Mouse (Mus musculus) forebrain, embryonic 16.5 days (tissue): ENCODE results near the gene Sync. TPM values are rescaled to one million over a fixed set of nuclear protein-coding genes. Genes with fewer than 3 reads are reported as not detected.

Source experiments
- ATAC-seq: fragments of 200-750 bp; cut with Nextera tagmentation; 2 replicates; pipeline ENCODE4 v1.8.0; 2017; ENCODE audit warnings: mild to moderate bottlenecking, moderate library complexity
- H3K27ac ChIP-seq: fragments of 300-500 bp; sonication (generic); 2 replicates; pipeline ENCODE4 v1.5.1; 2014; ENCODE audit warnings: low read length, control low read depth
- H3K27me3 ChIP-seq: fragments of 300-500 bp; sonication (generic); replicated peaks from 2 replicates; pipeline ENCODE4 v1.6.1; 2014; ENCODE audit warnings: low read length; ENCODE audit not compliant: control insufficient read depth, insufficient read depth
- H3K36me3 ChIP-seq: fragments of 300-500 bp; sonication (generic); 2 replicates; pipeline ENCODE4 v1.6.1; 2014; ENCODE audit not compliant: control insufficient read depth, insufficient read depth
- H3K4me1 ChIP-seq: fragments of 300-500 bp; sonication (generic); replicated peaks from 2 replicates; pipeline ENCODE4 v1.6.1; 2014; ENCODE audit warnings: low read length; ENCODE audit not compliant: control insufficient read depth, insufficient read depth
- H3K4me2 ChIP-seq: fragments of 300-500 bp; sonication (generic); 2 replicates; pipeline ENCODE4 v1.6.1; 2014; ENCODE audit warnings: mild to moderate bottlenecking, low read length, control low read depth
- H3K4me3 ChIP-seq: fragments of 300-500 bp; sonication (generic); replicated peaks from 2 replicates; pipeline ENCODE4 v1.5.1; 2014; ENCODE audit warnings: mild to moderate bottlenecking, low read length, control low read depth
- H3K9ac ChIP-seq: fragments of 300-500 bp; sonication (generic); replicated peaks from 2 replicates; pipeline ENCODE4 v1.6.1; 2014; ENCODE audit warnings: low read depth, low read length, control low read depth
- H3K9me3 ChIP-seq: fragments of 300-500 bp; sonication (generic); 2 replicates; pipeline ENCODE4 v1.6.1; 2016; ENCODE audit warnings: low read length; ENCODE audit not compliant: control insufficient read depth
- WGBS: fragments of 180-500 bp; shearing (Covaris S2); extraction: QIAGEN DNeasy Blood & Tissue Kit; methylation state at CpG from one replicate; pipeline ENCODE4 v1.1.7; 2014; 5-methylcytosine and 5-hydroxymethylcytosine counted together
- polyA plus RNA-seq: library from polyadenylated mRNA; unstranded; fragments of >200 nt; fragmentation: Nextera tagmentation; extraction: Ambion mirVana; gene quantifications from 2 replicates; pipeline ENCODE4 v1.2.1, GENCODE M21; 2015

Gene Sync
- polyA plus RNA-seq, 1 experiment from 2014 or later: 0.38 TPM

DNA sequence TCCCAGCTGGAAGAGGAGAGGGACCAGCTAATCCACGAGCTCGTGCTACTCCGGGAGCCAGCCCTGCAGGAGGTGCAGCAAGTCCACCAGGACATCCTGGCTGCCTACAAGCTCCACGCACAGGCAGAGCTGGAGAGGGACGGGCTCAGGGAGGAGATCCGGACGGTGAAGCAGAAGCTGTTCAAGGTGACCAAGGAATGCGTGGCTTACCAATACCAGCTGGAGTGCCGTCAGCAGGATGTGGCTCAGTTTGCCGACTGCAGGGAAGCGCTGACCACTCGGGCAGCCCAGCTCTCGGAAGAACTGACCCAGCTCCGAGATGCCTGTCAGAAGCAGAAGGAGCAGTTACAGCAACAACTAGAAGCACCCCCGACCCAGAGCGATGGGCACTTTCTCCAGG is 6.3 kb downstream of the Sync start:
- Histone ChIP-seq H3K4me3 (no peak overlapping the region), H3K9me3 (no peaks in the 10 kb centered on the region), H3K9ac (no peak overlapping the region), H3K36me3 (no peaks in the 10 kb centered on the region), H3K27me3 (0 out of 2 replicates have a peak, but pooled peaks cover 2% of the 10 kb centered on the region), H3K4me2 (no peak overlapping the region), H3K4me1 (peaks cover 5% of the 10 kb centered on the region), H3K27ac (no peak overlapping the region)
- WGBS: 37% methylated on average over 16 of the region's 16 CpGs
- ATAC-seq: no peak

DNA sequence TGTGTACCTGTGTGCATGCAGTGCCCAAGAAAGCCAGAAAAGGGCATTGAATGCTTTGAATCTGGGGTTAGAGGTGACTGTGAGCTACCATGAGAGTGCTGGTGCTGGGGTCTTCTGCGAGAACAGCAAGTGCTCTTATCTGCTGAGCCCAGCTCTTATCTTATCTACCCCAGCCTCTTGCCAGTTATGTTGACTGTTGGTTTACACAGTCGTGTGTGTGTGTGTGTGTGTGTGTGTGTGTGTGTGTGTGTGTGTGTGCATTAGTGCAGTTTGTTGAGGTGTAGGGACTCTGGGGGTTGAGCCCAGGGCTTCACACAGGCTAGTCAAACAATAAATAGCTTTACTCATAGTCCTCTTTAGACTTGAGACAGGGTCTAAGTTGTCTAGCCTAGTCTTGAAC is 7.8 kb downstream of the Sync start:
- 82% methylated on average over 2 of the region's 2 CpGs for WGBS
- Histone ChIP-seq H3K9ac (no peak overlapping the region), H3K27me3 (0 out of 2 replicates have a peak, but pooled peaks cover 2% of the 10 kb centered on the region), H3K36me3 (no peaks in the 10 kb centered on the region), H3K4me3 (no peak overlapping the region), H3K4me2 (no peak overlapping the region), H3K4me1 (peaks cover 8% of the 10 kb centered on the region), H3K9me3 (no peaks in the 10 kb centered on the region), H3K27ac (no peak overlapping the region)
- no peak for ATAC-seq

DNA sequence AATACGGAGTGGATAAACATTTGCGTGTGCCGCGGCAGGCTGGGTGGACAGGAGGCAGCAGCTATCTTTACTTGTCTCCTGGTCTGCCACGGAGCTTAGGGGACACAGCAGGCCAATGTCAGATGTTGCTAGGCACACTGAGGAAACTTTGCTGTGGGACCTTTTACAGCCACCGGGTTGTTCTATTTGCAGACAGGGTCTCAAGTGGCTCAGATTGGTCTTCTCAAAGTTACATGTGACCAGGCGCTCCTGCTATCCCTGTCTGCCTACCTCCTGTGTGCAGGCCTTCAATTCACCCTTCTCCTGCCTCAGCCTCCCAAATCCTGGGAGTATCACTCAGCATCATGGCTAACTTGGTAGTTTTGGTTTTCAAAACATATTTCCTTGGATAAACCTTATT is 8.6 kb downstream of the Sync start:
- Histone ChIP-seq H3K4me1 (peaks cover 8% of the 10 kb centered on the region), H3K36me3 (no peaks in the 10 kb centered on the region), H3K9me3 (0 out of 2 replicates have a peak, but pooled peaks cover 3% of the 10 kb centered on the region), H3K4me3 (no peak overlapping the region), H3K9ac (no peak overlapping the region), H3K4me2 (no peak overlapping the region), H3K27ac (no peak overlapping the region), H3K27me3 (0 out of 2 replicates have a peak, but pooled peaks cover 2% of the 10 kb centered on the region)
- no peak for ATAC-seq
- 95% methylated on average over 7 of the region's 7 CpGs for WGBS

DNA sequence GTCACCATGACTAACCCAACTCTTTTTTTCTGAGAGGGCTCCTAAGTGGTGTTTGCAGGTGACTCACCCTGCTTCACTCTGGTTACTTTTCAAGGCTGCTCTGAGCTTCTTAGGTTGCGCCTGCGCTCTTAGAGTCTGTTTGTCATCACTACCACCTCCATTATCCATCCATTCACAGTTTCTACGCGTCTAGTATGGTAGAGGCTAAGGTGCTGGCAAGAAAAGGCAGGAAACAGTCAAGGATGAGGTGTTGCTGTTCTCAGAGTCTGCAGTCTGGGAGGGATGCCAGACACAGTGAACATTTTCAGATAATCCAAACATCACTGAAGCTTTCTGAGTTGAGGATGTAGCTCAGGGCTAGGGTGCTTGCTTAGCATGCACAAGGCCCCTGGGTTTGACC is 10.3 kb downstream of the Sync start:
- H3K27ac ChIP-seq: no peak overlapping the region
- H3K9ac ChIP-seq: no peak overlapping the region
- 0 out of 2 replicates have a peak, but pooled peaks cover 2% of the 10 kb centered on the region for H3K27me3 ChIP-seq
- 0 out of 2 replicates have a peak, but pooled peaks cover 3% of the 10 kb centered on the region for H3K9me3 ChIP-seq
- ATAC-seq: no peak
- peaks cover 8% of the 10 kb centered on the region for H3K4me1 ChIP-seq
- H3K4me2 ChIP-seq: no peak overlapping the region
- WGBS: 86% methylated on average over 4 of the region's 4 CpGs
- no peaks in the 10 kb centered on the region for H3K36me3 ChIP-seq
- H3K4me3 ChIP-seq: no peak overlapping the region

DNA sequence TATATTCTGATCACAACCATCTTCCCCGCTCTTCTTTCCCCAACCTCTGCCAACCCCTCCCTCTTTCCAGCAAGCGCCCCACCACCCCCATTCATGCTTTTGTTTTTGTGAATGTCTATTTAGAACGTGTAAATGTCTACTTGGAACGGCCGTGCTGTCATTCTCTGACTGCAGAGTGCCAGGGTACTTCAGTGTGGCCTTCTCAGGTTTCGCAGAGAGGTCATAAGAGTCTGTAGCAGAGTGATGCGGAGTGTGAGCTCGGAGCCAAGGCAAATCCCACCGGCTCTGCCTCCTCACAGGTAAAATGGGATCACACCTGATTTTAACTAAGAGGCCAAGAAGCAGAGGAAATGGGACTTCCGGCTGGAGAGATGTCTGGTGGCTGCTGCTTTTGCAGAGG is 11.7 kb downstream of the Sync start:
- no peaks in the 10 kb centered on the region for H3K36me3 ChIP-seq
- no peak for ATAC-seq
- 34% methylated on average over 10 of the region's 10 CpGs for WGBS
- H3K9me3 ChIP-seq: 0 out of 2 replicates have a peak, but pooled peaks cover 3% of the 10 kb centered on the region
- no peak overlapping the region for H3K4me3 ChIP-seq
- no peak overlapping the region for H3K4me2 ChIP-seq
- no peaks in the 10 kb centered on the region for H3K27me3 ChIP-seq
- peaks cover 8% of the 10 kb centered on the region for H3K4me1 ChIP-seq
- H3K9ac ChIP-seq: no peak overlapping the region
- H3K27ac ChIP-seq: no peak overlapping the region

DNA sequence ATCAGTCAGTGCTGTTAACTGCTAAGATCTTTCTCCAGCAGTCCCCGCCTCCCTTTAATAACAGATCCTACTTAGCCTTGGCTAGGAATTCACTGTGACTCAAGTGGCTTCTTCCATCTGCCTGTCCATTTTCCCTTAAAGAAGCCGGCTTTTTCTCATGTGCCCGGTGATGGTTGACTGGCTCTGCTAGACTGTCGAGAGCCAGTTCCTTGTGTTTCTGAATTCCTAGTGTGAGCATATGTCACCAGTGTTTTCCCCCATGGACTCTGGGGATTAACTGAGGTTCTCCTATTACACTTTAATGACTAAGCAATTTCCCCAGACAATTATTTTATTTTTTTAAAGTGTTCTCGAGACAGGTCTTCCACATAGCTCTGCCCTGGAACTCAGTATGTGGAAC is 16.0 kb downstream of the Sync start:
- no peak for ATAC-seq
- Histone ChIP-seq H3K4me3 (no peak overlapping the region), H3K9ac (no peak overlapping the region), H3K4me2 (no peak overlapping the region), H3K27me3 (no peaks in the 10 kb centered on the region), H3K4me1 (peaks cover 6% of the 10 kb centered on the region), H3K9me3 (0 out of 2 replicates have a peak, but pooled peaks cover 3% of the 10 kb centered on the region), H3K27ac (no peak overlapping the region), H3K36me3 (peaks cover 16% of the 10 kb centered on the region)
- WGBS: 77% methylated on average over 5 of the region's 5 CpGs

DNA sequence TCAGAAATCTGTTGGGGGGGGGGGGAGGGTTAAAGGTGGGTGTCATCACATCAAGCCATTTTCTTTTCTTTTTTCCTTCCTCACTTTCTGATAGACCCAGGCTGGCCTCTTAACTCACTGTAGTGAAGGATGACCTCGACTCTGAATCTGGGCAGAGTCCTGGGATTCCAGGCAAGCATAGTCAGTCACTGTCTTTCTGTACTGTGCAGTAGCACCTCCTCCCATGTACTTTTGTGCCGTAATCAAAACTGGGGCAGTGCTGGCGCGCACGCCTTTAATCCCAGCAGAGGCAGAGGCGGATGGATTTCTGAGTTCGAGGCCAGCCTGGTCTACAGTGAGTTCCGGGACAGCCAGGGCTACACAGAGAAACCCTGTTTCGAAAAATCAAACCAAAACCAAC is 16.4 kb downstream of the Sync start:
- 90% methylated on average over 9 of the region's 9 CpGs for WGBS
- Histone ChIP-seq H3K4me2 (no peak overlapping the region), H3K9me3 (0 out of 2 replicates have a peak, but pooled peaks cover 3% of the 10 kb centered on the region), H3K27me3 (no peaks in the 10 kb centered on the region), H3K4me3 (no peak overlapping the region), H3K9ac (no peak overlapping the region), H3K27ac (no peak overlapping the region), H3K4me1 (peaks cover 2% of the 10 kb centered on the region; the same call in 1 of the 2 replicates), H3K36me3 (peaks cover 20% of the 10 kb centered on the region)
- ATAC-seq: no peak

DNA sequence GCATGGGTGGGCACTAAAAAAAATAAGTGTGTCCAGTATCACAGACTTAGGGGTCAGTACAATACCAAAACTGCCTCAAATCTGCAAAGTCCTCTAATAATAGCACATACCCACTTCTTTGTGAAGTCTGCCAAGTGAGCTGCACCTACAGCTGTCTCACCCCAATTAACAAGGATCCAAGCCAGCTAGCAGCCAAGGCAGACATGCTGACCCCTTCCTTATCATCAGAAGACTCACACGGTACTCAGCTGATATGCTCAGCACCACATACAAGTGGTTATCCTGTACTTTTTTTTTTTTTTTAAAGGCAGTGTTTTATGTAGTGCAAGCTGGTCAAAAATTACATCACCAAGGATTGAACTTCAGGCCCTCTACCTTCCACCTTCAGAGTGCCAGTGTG is 16.9 kb downstream of the Sync start:
- H3K9me3 ChIP-seq: 0 out of 2 replicates have a peak, but pooled peaks cover 3% of the 10 kb centered on the region
- H3K4me2 ChIP-seq: no peak overlapping the region
- 61% methylated on average over 1 of the region's 1 CpGs for WGBS
- H3K27me3 ChIP-seq: no peaks in the 10 kb centered on the region
- no peak overlapping the region for H3K4me3 ChIP-seq
- H3K27ac ChIP-seq: no peak overlapping the region
- H3K4me1 ChIP-seq: no peaks in the 10 kb centered on the region
- ATAC-seq: no peak
- peaks cover 24% of the 10 kb centered on the region for H3K36me3 ChIP-seq
- H3K9ac ChIP-seq: no peak overlapping the region

DNA sequence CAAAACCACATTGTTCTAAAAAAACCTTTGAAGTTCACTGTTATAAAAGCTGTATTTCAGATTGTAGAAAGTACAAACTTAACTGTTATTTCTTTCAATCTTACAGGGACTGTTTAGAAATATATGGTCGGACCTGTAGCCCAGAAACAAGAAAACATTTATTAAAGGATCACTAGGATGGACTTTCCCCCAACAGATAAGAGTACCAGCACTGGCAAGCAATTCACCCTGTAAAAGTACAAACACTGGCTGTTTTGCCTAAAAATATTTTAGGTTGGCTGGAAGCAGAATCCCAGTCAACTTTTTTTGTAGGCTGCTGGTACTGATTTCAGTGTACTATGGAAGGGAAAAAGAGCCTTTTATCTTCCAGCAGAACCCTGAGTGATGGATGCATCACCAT is 20.5 kb downstream of the Sync start:
- WGBS: 90% methylated on average over 1 of the region's 1 CpGs
- Histone ChIP-seq H3K27ac (no peak overlapping the region), H3K27me3 (no peaks in the 10 kb centered on the region), H3K4me1 (no peaks in the 10 kb centered on the region), H3K4me2 (no peak overlapping the region), H3K9me3 (no peaks in the 10 kb centered on the region), H3K9ac (no peak overlapping the region), H3K36me3 (peaks cover 45% of the 10 kb centered on the region), H3K4me3 (no peak overlapping the region)
- no peak for ATAC-seq

DNA sequence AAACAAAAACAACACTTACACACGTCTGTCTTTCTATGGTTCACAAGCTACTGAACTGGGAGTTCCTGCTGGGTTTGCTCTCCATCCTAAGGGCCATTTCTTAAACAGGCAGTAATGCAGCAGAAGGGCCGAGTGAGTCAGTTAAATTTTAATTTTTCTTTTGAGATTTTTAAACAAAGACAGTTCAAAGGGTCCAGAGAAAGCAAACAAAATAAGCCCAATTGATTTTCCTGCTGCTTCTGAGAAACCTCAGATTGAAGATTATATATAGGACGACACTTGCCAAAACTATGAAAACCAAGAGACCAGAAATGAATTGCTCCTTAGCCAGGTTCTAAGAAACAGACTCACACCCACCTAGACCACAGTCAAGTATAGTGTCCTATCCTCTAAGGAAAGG is 26.5 kb downstream of the Sync start:
- Histone ChIP-seq H3K9ac (no peak overlapping the region), H3K4me3 (no peak overlapping the region), H3K9me3 (no peaks in the 10 kb centered on the region), H3K4me1 (no peaks in the 10 kb centered on the region), H3K4me2 (no peak overlapping the region), H3K36me3 (peaks cover 62% of the 10 kb centered on the region), H3K27me3 (no peaks in the 10 kb centered on the region), H3K27ac (no peak overlapping the region)
- ATAC-seq: no peak
- 81% methylated on average over 3 of the region's 3 CpGs for WGBS
